Mouse (Mus musculus) frontal cortex, postnatal 25 days (tissue): Measurements from ENCODE around the gene Pelp1.

Source experiments
- DNase-seq, 2 experiments: peaks; one replicate each; pipeline ENCODE4 v3.0.0; 2022; ENCODE audit warnings: low spot score in 2 of 2

Pelp1 gene

DNA sequence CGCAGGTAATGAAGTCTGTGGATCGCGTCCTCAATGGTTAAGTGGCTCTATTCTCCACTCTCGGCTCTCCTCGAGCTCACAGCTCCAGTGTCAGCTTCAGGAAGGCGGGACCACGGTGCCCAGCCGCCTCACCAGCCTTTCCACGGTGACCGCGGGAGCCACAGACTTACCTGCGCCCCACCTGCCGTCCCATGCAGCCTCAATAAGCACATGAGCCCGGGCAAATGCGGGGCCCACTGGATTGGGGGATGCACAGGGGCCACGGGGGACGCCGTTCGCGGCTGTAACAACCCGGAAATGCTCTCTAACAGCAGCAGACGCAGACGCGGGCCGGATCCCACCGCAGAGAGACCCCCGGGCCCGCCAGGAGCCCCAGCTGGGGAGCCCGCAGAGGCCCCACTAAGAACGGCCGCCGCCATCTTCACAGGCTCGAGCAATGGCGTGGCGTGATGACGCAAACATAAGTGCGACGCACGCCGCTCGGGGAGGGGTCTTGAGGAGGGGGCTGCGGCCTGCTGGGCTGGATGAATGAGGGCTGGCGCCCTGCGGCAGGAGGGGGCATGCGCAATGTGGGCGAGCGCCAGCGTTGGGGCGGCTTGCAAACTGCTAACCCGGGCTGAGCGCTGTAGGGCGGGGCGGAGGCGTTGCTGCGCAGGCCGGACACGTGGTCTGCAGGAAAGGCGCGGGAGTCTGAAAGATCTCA lies at the start of gene Pelp1:
Gene Pelp1 (minus strand): TSS at position 438 of the 703 bp plus-strand sequence.
- peak; percentile 81 to 87 for DNase-seq

GRCm38 (mm10) chr11:70458688-70459600 lies 49.1 kb upstream of the Pelp1 start, which contains the start of gene Zmynd15:
Gene Zmynd15, plus strand, starts transcription at chr11:70459433.
- DNase-seq, result no peak

DNA sequence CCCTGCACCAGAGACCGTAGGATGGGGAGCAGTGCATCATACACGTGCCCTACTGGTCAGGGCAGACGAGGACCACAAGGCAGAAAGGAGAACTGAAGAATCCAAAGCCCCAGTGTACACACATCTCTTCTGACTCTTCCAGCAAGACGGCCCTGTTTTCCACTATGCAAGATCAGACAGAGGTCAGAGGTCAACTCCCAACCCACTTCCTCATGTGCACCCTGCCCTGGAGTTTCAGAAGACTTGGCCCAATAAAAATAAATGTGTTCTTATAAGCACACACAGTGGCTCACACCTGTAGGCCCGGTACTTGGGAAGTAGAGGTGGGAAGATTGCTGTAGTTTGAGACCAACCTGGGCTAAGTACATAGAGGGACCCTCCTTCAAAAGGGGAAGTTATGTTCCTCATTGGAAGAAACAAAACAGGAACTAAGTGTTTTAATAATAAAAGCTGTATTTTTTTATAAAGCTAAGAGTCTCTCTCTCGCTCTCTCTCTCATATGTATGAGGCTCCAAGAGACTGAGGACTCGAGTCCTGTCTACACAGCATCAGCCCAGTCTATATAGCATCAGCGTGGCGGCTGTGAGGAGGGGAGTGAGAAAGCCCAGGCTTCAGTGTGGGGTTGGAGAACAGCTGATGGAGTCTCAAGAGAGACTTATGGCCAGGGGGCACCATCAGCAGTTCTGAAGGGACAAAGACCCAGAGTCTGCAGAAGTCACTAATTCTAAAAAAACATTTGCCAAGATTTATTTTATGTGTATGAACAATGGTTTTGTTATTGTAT lies 43.6 kb upstream of the Pelp1 start:
- no peak for DNase-seq

DNA sequence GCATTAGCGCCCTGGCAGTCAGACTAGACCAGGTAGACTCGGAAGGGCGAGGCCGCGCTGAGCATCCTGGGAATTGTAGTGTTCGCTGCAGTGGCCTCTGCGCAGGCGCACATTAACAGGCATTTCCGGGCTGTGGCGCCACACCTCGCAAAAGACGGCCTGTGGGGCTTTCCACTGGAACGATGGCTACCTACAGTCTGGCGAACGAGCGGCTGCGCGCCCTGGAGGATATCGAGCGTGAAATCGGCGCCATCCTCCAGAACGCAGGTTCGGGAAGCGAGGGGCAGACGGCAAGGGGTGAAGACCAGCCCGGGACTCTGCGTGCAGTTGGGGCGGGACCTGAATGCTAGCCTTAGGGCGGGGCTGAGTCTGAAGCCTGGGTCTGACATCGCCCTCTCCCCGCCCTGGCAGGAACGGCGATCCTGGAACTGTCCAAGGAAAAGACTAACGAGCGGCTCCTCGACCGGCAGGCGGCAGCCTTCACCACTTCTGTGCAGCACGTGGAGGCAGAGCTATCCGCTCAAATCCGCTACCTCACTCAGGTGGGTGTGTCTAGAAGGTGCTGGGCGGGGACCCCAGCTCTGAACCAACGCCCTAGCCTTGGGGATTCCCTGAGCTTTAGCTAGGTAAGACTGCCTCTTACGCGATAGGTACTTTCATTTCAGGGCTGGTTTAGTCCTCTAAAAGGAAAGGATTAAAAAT lies 42.1 kb upstream of the Pelp1 start, which contains the start of gene Med11:
Gene Med11 (plus strand): TSS at position 123 of the 702 bp plus-strand sequence.
- DNase-seq, result peak; percentile 88 to 90

DNA sequence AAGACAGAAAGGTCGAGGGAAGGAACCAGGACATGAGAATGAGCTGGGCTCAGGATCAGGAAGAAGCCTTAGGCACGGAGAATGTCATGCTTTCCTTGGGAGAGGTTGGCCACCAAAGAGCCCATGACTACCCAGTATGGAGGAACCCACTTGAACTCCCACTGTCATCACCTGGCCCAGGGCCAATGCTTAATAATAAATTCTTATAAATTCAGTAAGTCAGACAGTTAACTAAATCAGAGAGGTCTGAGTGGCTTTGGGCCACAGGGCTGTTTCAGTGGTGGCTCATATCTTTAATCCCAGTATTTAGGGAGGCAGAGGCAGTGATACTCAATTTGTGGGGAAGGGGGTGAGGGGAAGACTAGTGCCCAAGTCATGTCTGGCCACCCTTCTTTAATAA lies 41.1 kb upstream of the Pelp1 start:
- no peak for DNase-seq

DNA sequence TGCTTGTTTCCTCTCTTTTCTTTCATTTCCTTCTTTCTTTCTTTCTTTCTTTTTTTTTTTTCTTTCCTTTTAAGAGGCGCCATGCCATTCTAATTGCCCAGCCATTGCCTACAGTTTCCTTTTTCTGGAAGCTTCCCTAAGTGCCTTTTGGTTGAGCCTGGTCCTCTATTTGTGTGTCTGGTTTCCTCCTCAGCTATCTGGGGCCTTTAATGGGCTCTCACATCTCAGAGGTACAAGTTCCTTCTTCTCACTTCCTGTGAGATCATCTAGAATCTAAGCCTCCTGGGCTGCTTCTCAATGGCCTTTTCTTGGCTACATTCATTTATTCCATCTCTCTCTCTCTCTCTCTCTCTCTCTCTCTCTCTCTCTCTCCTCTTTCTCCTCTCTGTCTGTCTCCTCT lies 37.5 kb upstream of the Pelp1 start:
- DNase-seq, result no peak

DNA sequence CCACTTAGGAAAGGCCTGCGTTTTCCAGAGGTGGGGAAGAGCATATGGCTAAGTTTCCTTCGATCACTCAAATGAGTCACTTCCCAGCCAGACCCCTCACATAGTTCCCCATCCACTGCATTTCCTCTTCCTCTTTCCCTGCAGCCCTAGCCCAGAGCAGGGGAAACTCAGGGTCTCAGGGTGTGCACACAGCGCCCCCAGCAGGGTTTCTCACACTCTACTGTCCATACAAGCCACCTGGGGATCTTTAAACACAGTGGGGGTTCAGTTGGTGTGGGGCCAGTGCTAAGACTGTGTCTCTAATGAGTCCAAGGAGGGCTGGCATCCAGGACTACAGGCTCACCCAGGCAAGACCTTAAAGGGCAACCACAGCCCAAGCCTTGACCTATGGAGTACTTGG lies 36.9 kb upstream of the Pelp1 start:
- no peak for DNase-seq

DNA sequence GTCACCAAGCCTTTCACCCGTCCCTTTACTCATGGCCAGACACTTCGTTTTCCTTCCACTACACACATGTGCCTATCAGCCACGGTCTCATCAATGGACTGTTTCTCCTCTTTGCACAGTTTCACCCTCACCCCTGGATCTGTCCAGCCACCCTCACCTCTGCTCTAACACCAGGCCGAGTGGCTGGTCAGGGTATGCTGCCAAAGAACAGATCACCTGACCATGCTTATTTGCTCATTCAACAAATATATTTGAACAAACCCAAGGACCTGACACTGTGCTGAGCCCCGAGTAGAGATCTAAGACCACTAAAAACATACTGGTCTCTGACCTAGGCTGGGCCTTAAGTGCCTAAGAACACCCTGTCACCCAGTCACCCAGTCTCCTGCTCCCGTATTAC lies 34.8 kb upstream of the Pelp1 start:
- DNase-seq, result no peak

DNA sequence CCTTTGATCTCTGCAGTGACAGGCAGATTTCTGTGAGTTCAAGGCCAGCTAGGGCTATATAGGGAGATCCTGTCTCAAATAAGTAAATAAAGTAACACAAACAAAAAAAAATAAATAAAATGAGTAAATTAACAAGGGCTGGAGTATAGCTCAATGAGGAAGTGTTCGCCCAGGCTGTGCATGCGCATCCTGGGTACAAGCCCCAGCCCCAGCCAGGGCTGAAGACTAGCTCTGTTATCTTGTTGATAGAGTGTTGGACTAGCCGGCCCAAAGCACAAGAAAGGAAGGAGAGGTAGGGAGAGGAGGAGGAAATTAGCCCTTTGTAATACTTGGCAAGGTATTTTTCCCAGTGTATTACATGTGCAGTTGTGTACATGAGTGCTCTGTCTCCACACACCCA lies 34.1 kb upstream of the Pelp1 start:
- DNase-seq, result no peak

DNA sequence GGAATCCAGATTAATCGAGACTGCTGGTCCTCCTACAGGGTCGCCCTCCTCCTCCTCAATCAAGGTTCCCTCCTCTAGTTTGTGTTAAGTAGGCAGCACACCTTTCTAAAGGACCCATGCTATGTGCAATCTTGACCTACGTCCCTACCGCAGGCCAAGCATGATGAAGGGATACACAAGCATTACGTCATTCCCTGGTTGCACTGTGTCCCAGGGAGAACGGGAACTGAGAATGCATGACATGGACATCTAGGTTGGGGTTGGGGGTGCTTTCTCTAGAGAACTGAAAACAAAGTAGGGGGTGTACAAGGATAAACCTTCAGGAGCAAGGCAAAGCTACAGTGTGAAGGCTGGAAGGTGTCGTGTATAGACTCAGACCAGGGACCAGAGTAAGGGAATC lies 32.1 kb upstream of the Pelp1 start:
- no peak for DNase-seq

GRCm38 (mm10) chr11:70440637-70441036 lies 30.8 kb upstream of the Pelp1 start:
- no peak for DNase-seq

DNA sequence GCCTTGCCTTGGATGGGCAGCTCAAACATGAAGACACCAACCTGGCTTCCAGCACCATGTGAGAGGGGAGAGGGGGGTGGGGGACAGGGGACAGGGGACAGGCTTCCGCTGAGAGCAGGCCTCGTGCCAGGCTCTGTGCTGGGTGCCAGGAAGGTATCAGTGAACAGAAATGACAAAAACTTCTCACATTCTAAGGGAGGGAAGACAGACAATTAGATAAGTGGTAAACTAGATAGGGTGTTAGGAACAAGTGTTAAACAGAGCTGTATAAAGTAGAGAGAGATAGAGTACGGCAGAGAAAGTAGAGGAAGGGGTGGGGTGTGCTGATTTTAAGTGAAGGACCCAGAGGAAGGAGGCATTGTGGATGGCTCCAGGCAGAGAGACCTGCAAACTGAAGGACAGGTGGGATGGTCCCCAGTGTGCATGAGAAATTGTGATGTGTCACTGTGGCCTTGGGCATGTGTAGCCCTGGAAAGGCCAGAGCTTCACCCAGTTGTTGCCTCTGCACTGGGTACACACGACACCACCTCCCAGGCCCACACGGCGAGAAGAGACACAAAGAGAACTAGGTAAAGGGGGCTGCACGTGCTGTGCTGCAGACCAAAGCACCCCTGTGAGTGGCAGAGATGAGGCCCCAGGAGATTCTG lies 29.0 kb upstream of the Pelp1 start:
- DNase-seq, result no peak

- no peak for DNase-seq
Measured at GRCm38 (mm10) chr11:70437426-70437825, 27.6 kb upstream of the Pelp1 start.

- no peak for DNase-seq
Measured at GRCm38 (mm10) chr11:70435476-70435875, 25.6 kb upstream of the Pelp1 start.

DNA sequence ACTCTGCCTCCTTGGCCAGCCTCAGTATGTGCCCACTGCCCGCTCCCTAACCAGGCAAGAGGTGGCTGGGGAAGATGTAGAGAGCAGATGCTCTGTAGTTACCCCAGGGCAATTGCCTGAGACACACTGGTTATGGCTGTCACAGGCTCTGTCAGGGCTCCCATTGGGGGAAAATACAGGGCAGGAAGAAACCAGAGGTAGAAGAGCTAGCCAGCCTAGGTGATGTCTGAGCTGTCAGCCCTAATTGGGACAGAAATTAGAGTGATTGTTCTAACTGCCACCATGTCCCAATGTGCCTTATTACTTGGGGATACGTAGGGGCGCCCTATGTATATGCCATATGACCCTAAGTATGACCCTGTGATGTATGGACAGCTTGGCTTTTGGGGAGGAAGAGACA lies 24.1 kb upstream of the Pelp1 start:
- DNase-seq, result no peak

- DNase-seq, result no peak
Measured at GRCm38 (mm10) chr11:70433569-70433943, 23.7 kb upstream of the Pelp1 start.

- DNase-seq, result no peak
Measured at GRCm38 (mm10) chr11:70432895-70433568, 23.2 kb upstream of the Pelp1 start.

DNA sequence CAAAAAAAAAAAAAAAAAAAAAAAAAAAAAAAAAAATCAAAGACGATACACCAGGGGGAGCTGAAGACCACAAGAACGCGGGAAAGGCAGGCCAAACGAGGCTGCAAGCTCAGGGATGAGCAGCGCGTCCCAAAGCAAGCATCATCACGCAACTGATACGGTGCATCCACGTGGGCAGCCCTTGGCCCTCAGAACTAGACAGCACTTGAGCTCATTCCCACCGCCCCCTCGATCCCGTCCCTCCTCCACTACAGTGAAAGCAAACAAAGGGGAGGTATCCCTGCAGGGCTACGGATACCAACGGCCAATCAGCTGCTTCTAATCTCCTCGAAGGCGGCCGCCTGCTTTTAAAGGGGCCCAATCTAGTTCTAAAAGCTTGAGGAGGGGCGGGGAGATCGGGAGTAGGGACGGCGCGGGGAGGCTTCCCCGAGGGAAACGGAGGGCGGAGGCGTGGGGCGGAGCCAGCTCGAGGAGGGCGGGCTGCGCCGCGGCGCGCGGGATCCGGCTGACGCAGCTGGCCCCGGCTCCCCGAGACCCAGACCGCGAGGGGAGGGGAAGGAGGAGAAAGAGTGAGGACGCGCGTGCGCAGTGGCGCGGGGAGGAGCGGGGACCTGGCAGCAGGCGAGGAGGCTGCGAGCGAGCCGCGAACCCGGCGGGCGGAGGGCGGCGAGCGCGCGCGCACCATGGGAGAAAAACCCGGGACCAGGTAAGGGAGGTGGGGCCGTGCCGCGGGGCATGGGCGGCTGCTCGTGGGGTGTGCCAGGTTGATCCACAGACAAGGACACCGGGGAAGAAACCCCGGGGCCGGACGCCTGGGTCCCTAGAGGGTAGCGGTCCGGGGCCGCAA lies 22.4 kb upstream of the Pelp1 start, which contains the start of gene Arrb2:
Gene Arrb2 (plus strand): TSS at position 588 of the 847 bp plus-strand sequence.
- DNase-seq, result peak; percentile 94 to 95

- no peak for DNase-seq
Measured at GRCm38 (mm10) chr11:70431574-70431973, 21.7 kb upstream of the Pelp1 start.
